Mouse (Mus musculus): Measurements from ENCODE around the gene Fcrl6.

GRCm38 (mm10) chr1:172555638-172556037 is 46.7 kb downstream of the Fcrl6 start, which contains the start of gene Vsig8:
- no peak for TF ChIP-seq MAFK (IDR thresholded peaks at IDR 0.05; ENCODE audit: insufficient read depth, low read depth, low read length)
- no peak for TF ChIP-seq ZNF384 (IDR thresholded peaks at IDR 0.05; ENCODE audit: low read depth, low read length)

Measured in ES-E14 (cell line).